Mouse (Mus musculus) C2C12 (cell line): ENCODE measurements around the gene Tspan14. TPM values are rescaled to one million over a fixed set of nuclear protein-coding genes. Genes with fewer than 3 reads are reported as not detected.

Experiments
- H3K27me3 ChIP-seq: one replicate; pipeline ENCODE4 v1.6.1; 2011; ENCODE audit not compliant: control insufficient read depth, insufficient read depth, insufficient read length
- H3K36me3 ChIP-seq: one replicate; pipeline ENCODE4 v1.6.1; 2011; ENCODE audit not compliant: control insufficient read depth, insufficient read depth
- H3K4me3 ChIP-seq: one replicate; pipeline ENCODE4 v1.5.1; 2011; ENCODE audit warnings: mild to moderate bottlenecking, control low read depth; ENCODE audit not compliant: poor library complexity, insufficient read depth, severe bottlenecking
- H3K79me2 ChIP-seq: one replicate; pipeline ENCODE4 v1.6.1; 2011; ENCODE audit not compliant: control insufficient read depth, insufficient read depth
- H3K79me3 ChIP-seq: one replicate; pipeline ENCODE4 v1.6.1; 2011; ENCODE audit warnings: low read depth, control low read depth
- H3ac ChIP-seq: one replicate; pipeline ENCODE3; 2011; ENCODE audit warnings: low read depth; ENCODE audit not compliant: control insufficient read depth, insufficient read length
- CEBPB ChIP-seq: IDR thresholded peaks from one replicate; pipeline ENCODE4 v1.6.1; 2011; ENCODE audit warnings: low read depth, mild to moderate bottlenecking, control low read depth, moderate library complexity
- CTCF ChIP-seq: IDR thresholded peaks from one replicate; pipeline ENCODE4 v1.5.1; 2011; ENCODE audit not compliant: control insufficient read depth, insufficient read depth, insufficient read length
- FOSL1 ChIP-seq: IDR thresholded peaks from one replicate; pipeline ENCODE4 v1.8.0; 2011; ENCODE audit warnings: mild to moderate bottlenecking, low read length; ENCODE audit not compliant: poor library complexity, insufficient read depth, severe bottlenecking
- MAX ChIP-seq: IDR thresholded peaks from one replicate; pipeline ENCODE4 v1.6.1; 2011; ENCODE audit warnings: mild to moderate bottlenecking, control low read depth
- MYOD1 ChIP-seq: IDR thresholded peaks from one replicate; pipeline ENCODE4 v1.6.1; 2011; ENCODE audit warnings: low read depth; ENCODE audit not compliant: control insufficient read depth, insufficient read length
- MYOG ChIP-seq: IDR thresholded peaks from one replicate; pipeline ENCODE4 v1.6.1; 2011; ENCODE audit not compliant: control insufficient read depth, insufficient read length; ENCODE audit errors: extremely low read depth
- USF1 ChIP-seq: IDR thresholded peaks from one replicate; pipeline ENCODE4 v1.6.1; 2011; ENCODE audit warnings: low read depth, mild to moderate bottlenecking, control low read depth, moderate library complexity
- polyA plus RNA-seq: library from polyadenylated mRNA; unstranded; fragments of >200 nt; fragmentation: generic; extraction: Trizol; gene quantifications from one replicate; pipeline ENCODE4 v1.2.1, GENCODE M21; 2012; ENCODE audit warnings: missing spikeins

Gene Tspan14
- polyA plus RNA-seq, 1 experiment: 41.5 TPM

- Histone ChIP-seq H3ac (no peak overlapping the region), H3K79me2 (peaks cover 99% of the 10 kb centered on the region), H3K27me3 (no peaks in the 10 kb centered on the region), H3K79me3 (peaks cover 63% of the 10 kb centered on the region), H3K36me3 (peaks cover 11% of the 10 kb centered on the region), H3K4me3 (no peak overlapping the region)
- TF ChIP-seq MAX (no peak), MYOG (no peak), CTCF (no peak), MYOD1 (no peak), USF1 (no peak), CEBPB (no peak), FOSL1 (no peak)
These were observed 22.8 kb downstream of the Tspan14 start for GRCm38 (mm10) chr14:40943802-40944201.

- TF ChIP-seq CEBPB (no peak), MYOG (no peak), FOSL1 (no peak), CTCF (no peak), MYOD1 (no peak), USF1 (no peak), MAX (no peak)
- no peak overlapping the region for H3K4me3 ChIP-seq
- H3K79me2 ChIP-seq: peaks cover 99% of the 10 kb centered on the region
- peaks cover 3% of the 10 kb centered on the region for H3K36me3 ChIP-seq
- no peak overlapping the region for H3ac ChIP-seq
- H3K27me3 ChIP-seq: no peaks in the 10 kb centered on the region
- H3K79me3 ChIP-seq: peaks cover 65% of the 10 kb centered on the region
These were observed 24.2 kb downstream of the Tspan14 start for GRCm38 (mm10) chr14:40942429-40942828.

- Histone ChIP-seq H3K4me3 (no peak overlapping the region), H3K79me3 (peaks cover 73% of the 10 kb centered on the region), H3ac (no peak overlapping the region), H3K79me2 (peaks cover 99% of the 10 kb centered on the region), H3K27me3 (no peaks in the 10 kb centered on the region), H3K36me3 (peaks cover 9% of the 10 kb centered on the region)
- no peak for TF ChIP-seq CEBPB
- TF ChIP-seq USF1: no peak
- no peak for TF ChIP-seq FOSL1
- no peak for TF ChIP-seq MAX
- TF ChIP-seq MYOG: no peak
- no peak for TF ChIP-seq MYOD1
- no peak for TF ChIP-seq CTCF
These were observed 28.1 kb downstream of the Tspan14 start for GRCm38 (mm10) chr14:40938380-40938987.

GRCm38 (mm10) chr14:40937052-40937451 is 29.6 kb downstream of the Tspan14 start:
- H3K27me3 ChIP-seq: no peaks in the 10 kb centered on the region
- peaks cover 99% of the 10 kb centered on the region for H3K79me2 ChIP-seq
- no peak overlapping the region for H3K4me3 ChIP-seq
- H3ac ChIP-seq: no peak overlapping the region
- H3K36me3 ChIP-seq: peaks cover 9% of the 10 kb centered on the region
- H3K79me3 ChIP-seq: peaks cover 70% of the 10 kb centered on the region
- TF ChIP-seq MAX: no peak
- no peak for TF ChIP-seq MYOG
- no peak for TF ChIP-seq CTCF
- no peak for TF ChIP-seq FOSL1
- TF ChIP-seq USF1: no peak
- TF ChIP-seq CEBPB: no peak
- no peak for TF ChIP-seq MYOD1

- H3K36me3 ChIP-seq: peaks cover 13% of the 10 kb centered on the region
- H3K4me3 ChIP-seq: no peak overlapping the region
- no peak overlapping the region for H3ac ChIP-seq
- peaks cover 55% of the 10 kb centered on the region for H3K79me3 ChIP-seq
- no peaks in the 10 kb centered on the region for H3K27me3 ChIP-seq
- peaks cover 100% of the 10 kb centered on the region for H3K79me2 ChIP-seq
- TF ChIP-seq MYOG: no peak
- no peak for TF ChIP-seq CTCF
- no peak for TF ChIP-seq MYOD1
- no peak for TF ChIP-seq USF1
- no peak for TF ChIP-seq FOSL1
- TF ChIP-seq MAX: no peak
- TF ChIP-seq CEBPB: no peak
These were observed 31.1 kb downstream of the Tspan14 start for GRCm38 (mm10) chr14:40935481-40935880.

- no peak overlapping the region for H3K4me3 ChIP-seq
- H3K27me3 ChIP-seq: no peaks in the 10 kb centered on the region
- peaks cover 99% of the 10 kb centered on the region for H3K79me2 ChIP-seq
- no peak for TF ChIP-seq CEBPB
- TF ChIP-seq MAX: no peak
- no peak for TF ChIP-seq MYOG
- TF ChIP-seq MYOD1: no peak
- peaks cover 51% of the 10 kb centered on the region for H3K79me3 ChIP-seq
- peaks cover 13% of the 10 kb centered on the region for H3K36me3 ChIP-seq
- no peak overlapping the region for H3ac ChIP-seq
These were observed 31.6 kb downstream of the Tspan14 start for GRCm38 (mm10) chr14:40935054-40935453.
